Mouse (Mus musculus) layer of hippocampus, postnatal 25 days (tissue): ENCODE data around the gene Mrpl47. TPM values are rescaled to one million over a fixed set of nuclear protein-coding genes. Genes with fewer than 3 reads are reported as not detected.

ENCODE experiments used
- total RNA-seq, 2 experiments: library from RNA; stranded (reverse); gene quantifications; 2 replicates each; pipeline ENCODE4 v1.2.3; 2021

Gene Mrpl47
- total RNA-seq, 2 experiments from 2014 or later = 21.1 to 22.5 TPM

Other genes starting within 250 kb of the Mrpl47 start
- gene Kcnmb3, start 245.4 kb downstream of the Mrpl47 start, total RNA-seq = under 1 TPM in 1 of 2 experiments, not detected in 1; 0.66 TPM
- 10 to 100 TPM; 30.5 to 36.1 TPM for gene Zfp639, start 227.3 kb downstream of the Mrpl47 start, total RNA-seq
- gene Mfn1, start 208.1 kb downstream of the Mrpl47 start, total RNA-seq = 100 to 1,000 TPM in 1 of 2 experiments, 10 to 100 TPM in 1; 87.7 to 100 TPM
- gene Gnb4, start 121.0 kb downstream of the Mrpl47 start, total RNA-seq = 10 to 100 TPM; 28.2 to 29.1 TPM
- gene Actl6a, start 31.3 kb downstream of the Mrpl47 start, total RNA-seq = 10 to 100 TPM; 16.1 to 21.6 TPM
- 100 to 1,000 TPM; 200 to 202 TPM for gene Ndufb5, start 615 bp downstream of the Mrpl47 start, total RNA-seq
- gene Usp13, start 79.9 kb upstream of the Mrpl47 start, total RNA-seq = 10 to 100 TPM; 18.0 to 21.8 TPM